Mouse (Mus musculus): Measurements from ENCODE around the gene Plekha4. TPM values are rescaled to one million over a fixed set of nuclear protein-coding genes. Genes with fewer than 3 reads are reported as not detected.
A peak's percentile ranks its signal among the peaks of the same experiment; 100 is the strongest.
"Not testable (repeated sequence)": the region's sequence is repeated elsewhere in the genome, so short reads cannot be mapped to it uniquely, and the experiment has no call there.

Plekha4 gene
- polyA plus RNA-seq, 1 experiment from 2014 or later = 2.7 TPM

GRCm38 (mm10) chr7:45494548-45494947, 31.6 kb upstream of the Plekha4 start:
- 84% methylated on average over 9 of the region's 9 CpGs for WGBS
- H3K9me3 ChIP-seq (replicated peaks; ENCODE audit: control insufficient read depth, low read length) = no peaks in the 10 kb centered on the region
- ATAC-seq (ENCODE audit: insufficient read depth, low FRiP score) = no peak
- no peaks in the 10 kb centered on the region for H3K27me3 ChIP-seq (ENCODE audit: control insufficient read depth, insufficient read depth, low read length)
- H3K4me2 ChIP-seq (ENCODE audit: low read depth, low read length) = no peak overlapping the region
- H3K9ac ChIP-seq (ENCODE audit: low read length) = no peak overlapping the region
- peaks cover 13% of the 10 kb centered on the region for H3K4me1 ChIP-seq (ENCODE audit: control insufficient read depth, insufficient read depth, low read length)
- peaks cover 28% of the 10 kb centered on the region; the same call in 1 of the 2 replicates for H3K36me3 ChIP-seq (ENCODE audit: control insufficient read depth, insufficient read depth, low read length)
- H3K27ac ChIP-seq (ENCODE audit: low read length) = no peak overlapping the region
- no peak overlapping the region for H3K4me3 ChIP-seq (replicated peaks; ENCODE audit: low read length)

GRCm38 (mm10) chr7:45498427-45498826, 27.7 kb upstream of the Plekha4 start:
- Histone ChIP-seq H3K4me3 (replicated peaks; ENCODE audit: low read length) (no peak overlapping the region), H3K9me3 (replicated peaks; ENCODE audit: control insufficient read depth, low read length) (no peaks in the 10 kb centered on the region), H3K4me2 (ENCODE audit: low read depth, low read length) (no peak overlapping the region), H3K9ac (ENCODE audit: low read length) (no peak overlapping the region), H3K27me3 (ENCODE audit: control insufficient read depth, insufficient read depth, low read length) (no peaks in the 10 kb centered on the region), H3K27ac (ENCODE audit: low read length) (no peak overlapping the region), H3K4me1 (ENCODE audit: control insufficient read depth, insufficient read depth, low read length) (no peaks in the 10 kb centered on the region), H3K36me3 (ENCODE audit: control insufficient read depth, insufficient read depth, low read length) (peaks cover 25% of the 10 kb centered on the region; the same call in 1 of the 2 replicates)
- ATAC-seq (ENCODE audit: insufficient read depth, low FRiP score) = no peak
- 95% methylated on average over 6 of the region's 6 CpGs for WGBS

GRCm38 (mm10) chr7:45507583-45507982, 18.5 kb upstream of the Plekha4 start:
- no peaks in the 10 kb centered on the region for H3K9me3 ChIP-seq (replicated peaks; ENCODE audit: control insufficient read depth, low read length)
- 81% methylated on average over 6 of the region's 6 CpGs for WGBS
- H3K27ac ChIP-seq (ENCODE audit: low read length) = no peak overlapping the region
- H3K4me1 ChIP-seq (ENCODE audit: control insufficient read depth, insufficient read depth, low read length) = peaks cover 23% of the 10 kb centered on the region
- H3K36me3 ChIP-seq (ENCODE audit: control insufficient read depth, insufficient read depth, low read length) = no peaks in the 10 kb centered on the region
- H3K4me3 ChIP-seq (replicated peaks; ENCODE audit: low read length) = no peak overlapping the region
- no peak overlapping the region for H3K4me2 ChIP-seq (ENCODE audit: low read depth, low read length)
- no peak overlapping the region for H3K9ac ChIP-seq (ENCODE audit: low read length)
- ATAC-seq (ENCODE audit: insufficient read depth, low FRiP score) = 0 out of 2 replicates have a peak, but pooled peaks have one; percentile 19
- H3K27me3 ChIP-seq (ENCODE audit: control insufficient read depth, insufficient read depth, low read length) = no peaks in the 10 kb centered on the region

GRCm38 (mm10) chr7:45508561-45508960, 17.6 kb upstream of the Plekha4 start:
- peak overlapping the region; percentile 87; the same call in 1 of the 2 replicates for H3K9ac ChIP-seq (ENCODE audit: low read length)
- H3K4me2 ChIP-seq (ENCODE audit: low read depth, low read length) = peak overlapping the region; percentile 98
- 83% methylated on average over 6 of the region's 6 CpGs for WGBS
- no peak for ATAC-seq (ENCODE audit: insufficient read depth, low FRiP score)
- H3K27me3 ChIP-seq (ENCODE audit: control insufficient read depth, insufficient read depth, low read length) = no peaks in the 10 kb centered on the region
- no peaks in the 10 kb centered on the region for H3K9me3 ChIP-seq (replicated peaks; ENCODE audit: control insufficient read depth, low read length)
- H3K4me3 ChIP-seq (replicated peaks; ENCODE audit: low read length) = peak overlapping the region; percentile 86
- H3K4me1 ChIP-seq (ENCODE audit: control insufficient read depth, insufficient read depth, low read length) = peaks cover 23% of the 10 kb centered on the region
- H3K36me3 ChIP-seq (ENCODE audit: control insufficient read depth, insufficient read depth, low read length) = no peaks in the 10 kb centered on the region
- peak overlapping the region; percentile 36 for H3K27ac ChIP-seq (ENCODE audit: low read length)

- H3K9me3 ChIP-seq (replicated peaks; ENCODE audit: control insufficient read depth, low read length) = no peaks in the 10 kb centered on the region
- H3K36me3 ChIP-seq (ENCODE audit: control insufficient read depth, insufficient read depth, low read length) = no peaks in the 10 kb centered on the region
- H3K27me3 ChIP-seq (ENCODE audit: control insufficient read depth, insufficient read depth, low read length) = no peaks in the 10 kb centered on the region
- peak overlapping the region; percentile 87 for H3K9ac ChIP-seq (ENCODE audit: low read length)
- H3K4me3 ChIP-seq (replicated peaks; ENCODE audit: low read length) = peak overlapping the region; percentile 86
- H3K27ac ChIP-seq (ENCODE audit: low read length) = peak overlapping the region; percentile 96
- WGBS = 22% methylated on average over 19 of the region's 19 CpGs
- H3K4me2 ChIP-seq (ENCODE audit: low read depth, low read length) = peak overlapping the region; percentile 98
- 0 out of 2 replicates have a peak, but pooled peaks have one; percentile 4 for ATAC-seq (ENCODE audit: insufficient read depth, low FRiP score)
- H3K4me1 ChIP-seq (ENCODE audit: control insufficient read depth, insufficient read depth, low read length) = peaks cover 23% of the 10 kb centered on the region
Measured at GRCm38 (mm10) chr7:45509181-45509882, 16.8 kb upstream of the Plekha4 start.

- Histone ChIP-seq H3K4me3 (replicated peaks; ENCODE audit: low read length) (peak within 1 kb of the TSS; percentile 86), H3K27me3 (ENCODE audit: control insufficient read depth, insufficient read depth, low read length) (no peaks in the 10 kb centered on the region), H3K9ac (ENCODE audit: low read length) (peak within 1 kb of the TSS; percentile 87), H3K36me3 (ENCODE audit: control insufficient read depth, insufficient read depth, low read length) (no peaks in the 10 kb centered on the region), H3K4me1 (ENCODE audit: control insufficient read depth, insufficient read depth, low read length) (peaks cover 23% of the 10 kb centered on the region), H3K9me3 (replicated peaks; ENCODE audit: control insufficient read depth, low read length) (no peaks in the 10 kb centered on the region), H3K4me2 (ENCODE audit: low read depth, low read length) (peak within 1 kb of the TSS; percentile 98), H3K27ac (ENCODE audit: low read length) (peak within 1 kb of the TSS; percentile 96)
- ATAC-seq (ENCODE audit: insufficient read depth, low FRiP score) = peak; percentile 93
- WGBS = under 1% methylated on average over 44 of the region's 44 CpGs
Measured at GRCm38 (mm10) chr7:45509912-45510787, 16.0 kb upstream of the Plekha4 start, which contains the start of gene Nucb1. Gene Nucb1 (minus strand): TSS chr7:45510406.

GRCm38 (mm10) chr7:45514411-45514810, 11.7 kb upstream of the Plekha4 start:
- no peak for ATAC-seq (ENCODE audit: insufficient read depth, low FRiP score)
- 81% methylated on average over 7 of the region's 7 CpGs for WGBS
- peaks cover 3% of the 10 kb centered on the region for H3K4me1 ChIP-seq (ENCODE audit: control insufficient read depth, insufficient read depth, low read length)
- no peaks in the 10 kb centered on the region for H3K9me3 ChIP-seq (replicated peaks; ENCODE audit: control insufficient read depth, low read length)
- H3K4me2 ChIP-seq (ENCODE audit: low read depth, low read length) = no peak overlapping the region
- no peak overlapping the region for H3K9ac ChIP-seq (ENCODE audit: low read length)
- H3K4me3 ChIP-seq (replicated peaks; ENCODE audit: low read length) = no peak overlapping the region
- no peak overlapping the region for H3K27ac ChIP-seq (ENCODE audit: low read length)
- H3K27me3 ChIP-seq (ENCODE audit: control insufficient read depth, insufficient read depth, low read length) = no peaks in the 10 kb centered on the region
- H3K36me3 ChIP-seq (ENCODE audit: control insufficient read depth, insufficient read depth, low read length) = no peaks in the 10 kb centered on the region

- Histone ChIP-seq H3K4me3 (replicated peaks; ENCODE audit: low read length) (no peak overlapping the region), H3K4me2 (ENCODE audit: low read depth, low read length) (peak overlapping the region; percentile 20), H3K36me3 (ENCODE audit: control insufficient read depth, insufficient read depth, low read length) (no peaks in the 10 kb centered on the region), H3K27me3 (ENCODE audit: control insufficient read depth, insufficient read depth, low read length) (no peaks in the 10 kb centered on the region), H3K9me3 (replicated peaks; ENCODE audit: control insufficient read depth, low read length) (no peaks in the 10 kb centered on the region), H3K4me1 (ENCODE audit: control insufficient read depth, insufficient read depth, low read length) (no peaks in the 10 kb centered on the region; the same call in none of the 2 replicates), H3K27ac (ENCODE audit: low read length) (peak overlapping the region; percentile 41), H3K9ac (ENCODE audit: low read length) (no peak overlapping the region)
- peak; percentile 34; the same call in 1 of the 2 replicates for ATAC-seq (ENCODE audit: insufficient read depth, low FRiP score)
- WGBS = 18% methylated on average over 16 of the region's 16 CpGs
Measured at GRCm38 (mm10) chr7:45515436-45515835, 10.7 kb upstream of the Plekha4 start.

- ATAC-seq (ENCODE audit: insufficient read depth, low FRiP score); H3K27me3 ChIP-seq (ENCODE audit: control insufficient read depth, insufficient read depth, low read length); H3K36me3 ChIP-seq (ENCODE audit: control insufficient read depth, insufficient read depth, low read length); H3K4me2 ChIP-seq (ENCODE audit: low read depth, low read length); H3K4me1 ChIP-seq (ENCODE audit: control insufficient read depth, insufficient read depth, low read length); H3K27ac ChIP-seq (ENCODE audit: low read length); H3K9ac ChIP-seq (ENCODE audit: low read length); H3K9me3 ChIP-seq (replicated peaks; ENCODE audit: control insufficient read depth, low read length); H3K4me3 ChIP-seq (replicated peaks; ENCODE audit: low read length): not testable (repeated sequence)
- 69% methylated on average over 5 of the region's 5 CpGs for WGBS
Measured at GRCm38 (mm10) chr7:45516846-45517245, 9.3 kb upstream of the Plekha4 start.
